Mouse (Mus musculus) inflammation-experienced regulatory T-cells, adult 16 weeks (primary cell): ENCODE results near the gene Dars2. TPM values are rescaled to one million over a fixed set of nuclear protein-coding genes. Genes with fewer than 3 reads are reported as not detected.

Experiments used
- polyA plus RNA-seq: library from polyadenylated mRNA; unstranded; fragments of 100-300 nt; shearing (Covaris generic); gene quantifications from one replicate; pipeline ENCODE4 v1.2.1, GENCODE M21; 2017

The Dars2 gene
- 23.4 TPM for polyA plus RNA-seq

GRCm38 (mm10) chr1:161070352-161071271 lies at the start of gene Dars2, which contains the start of gene Cenpl:
TSS of gene Dars2 (minus strand) at chr1:161070658.
TSS of gene Cenpl (plus strand) at chr1:161070713.

DNA sequence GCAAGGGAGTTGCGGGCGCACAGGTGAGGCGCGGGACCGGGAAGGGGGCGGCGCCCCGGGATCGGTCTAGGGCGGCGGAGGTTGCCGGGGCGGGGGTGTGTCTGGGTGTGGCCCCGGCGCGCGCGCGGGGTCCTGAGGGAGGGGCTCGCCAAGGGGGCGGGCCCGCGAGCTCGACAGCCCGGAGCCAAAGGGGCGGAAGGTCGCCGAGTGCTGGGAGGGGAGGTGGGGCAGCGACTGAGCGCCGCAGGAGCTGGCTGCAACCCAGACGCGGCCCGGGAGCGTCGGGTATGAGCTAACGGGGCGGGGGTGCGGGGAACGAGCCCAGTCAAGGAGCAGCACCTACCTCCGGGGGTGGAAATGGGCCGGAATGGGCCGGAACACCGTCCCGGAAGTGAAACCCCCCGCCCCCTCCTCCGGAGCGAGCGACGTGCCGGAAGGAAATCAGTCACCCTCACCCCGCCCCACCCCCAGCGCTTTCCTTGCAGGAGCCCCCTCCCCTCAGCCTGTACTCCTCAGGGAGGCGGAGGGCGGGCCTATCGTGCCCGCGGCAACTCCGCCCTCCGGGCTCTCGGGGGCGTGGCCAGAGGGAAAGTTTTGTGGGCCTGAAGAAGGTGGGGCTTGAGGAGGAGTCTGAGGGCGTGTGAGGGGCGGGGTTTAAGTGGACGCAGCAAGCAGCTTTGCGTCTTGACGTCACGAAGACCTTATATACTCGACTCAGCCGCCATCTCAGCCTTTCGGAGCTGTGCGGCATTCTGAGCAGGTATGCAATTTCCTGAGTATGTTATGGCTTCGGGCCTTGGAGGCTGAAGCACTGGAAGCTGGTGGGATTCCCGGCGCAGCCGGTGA lies 35.8 kb downstream of the Dars2 start, which contains the start of gene Zbtb37:
TSS of gene Zbtb37 (minus strand) at position 415 of the 846 bp plus-strand sequence.

Other genes with a start within 250 kb of the Dars2 start
- 8.8 TPM for gene Rc3h1, start 164.2 kb downstream of the Dars2 start, polyA plus RNA-seq
- gene Serpinc1, start 92.1 kb downstream of the Dars2 start, polyA plus RNA-seq = 21.6 TPM
- 12.2 TPM for gene Zbtb37, start 35.8 kb downstream of the Dars2 start, polyA plus RNA-seq
- gene Cenpl, start 55 bp upstream of the Dars2 start, polyA plus RNA-seq = 20.4 TPM
- gene Klhl20, start 60.9 kb upstream of the Dars2 start, polyA plus RNA-seq = 37.2 TPM
- not detected for gene Ankrd45, start 72.0 kb upstream of the Dars2 start, polyA plus RNA-seq
- not detected for gene Tex50, start 88.7 kb upstream of the Dars2 start, polyA plus RNA-seq
- 286 TPM for gene Prdx6, start 180.6 kb upstream of the Dars2 start, polyA plus RNA-seq